Mouse (Mus musculus) heart, adult 2 months (tissue): ENCODE measurements around the gene Oosp3. TPM values are rescaled to one million over a fixed set of nuclear protein-coding genes. Genes with fewer than 3 reads are reported as not detected.

Source experiments
- DNase-seq, 2 experiments: peaks; one replicate each; pipeline ENCODE4 v3.0.0; 2021
- H3K27ac ChIP-seq: fragments of 200-600 bp; 2 replicates; pipeline ENCODE4 v1.8.1; 2022
- H3K27me3 ChIP-seq: fragments of 200-500 bp; 2 replicates; pipeline ENCODE4 v1.6.1; 2012; ENCODE audit warnings: mild to moderate bottlenecking, low read length, inconsistent platforms, mixed read lengths; ENCODE audit not compliant: control insufficient read depth, insufficient read depth
- H3K36me3 ChIP-seq: fragments of 200-500 bp; 2 replicates; pipeline ENCODE4 v1.6.1; 2012; ENCODE audit warnings: low read length, inconsistent platforms; ENCODE audit not compliant: control insufficient read depth, insufficient read depth
- H3K4me1 ChIP-seq: fragments of 200-500 bp; 2 replicates; pipeline ENCODE4 v1.6.1; 2011; ENCODE audit warnings: low read length; ENCODE audit not compliant: control insufficient read depth, insufficient read depth
- H3K4me3 ChIP-seq: fragments of 200-600 bp; 2 replicates; pipeline ENCODE4 v1.8.1; 2022
- H3K79me2 ChIP-seq: fragments of 200-500 bp; replicated peaks from 2 replicates; pipeline ENCODE4 v1.6.1; 2012; ENCODE audit warnings: mild to moderate bottlenecking, inconsistent platforms, low read length, moderate library complexity, mixed read lengths; ENCODE audit not compliant: control insufficient read depth, insufficient read depth
- H3K9ac ChIP-seq: fragments of 200-500 bp; 2 replicates; pipeline ENCODE4 v1.6.1; 2012; ENCODE audit warnings: low read depth, mild to moderate bottlenecking, control low read depth, inconsistent platforms, low read length, mixed read lengths
- CTCF ChIP-seq: fragments of 200-600 bp; IDR thresholded peaks from 2 replicates; pipeline ENCODE4 v1.8.1; 2022; ENCODE audit warnings: antibody characterized with exemption, mild to moderate bottlenecking, moderate library complexity
- EP300 ChIP-seq: fragments of 200-500 bp; IDR thresholded peaks from 2 replicates; pipeline ENCODE4 v1.6.1; 2011; ENCODE audit warnings: low read depth, low read length, control low read depth; ENCODE audit not compliant: insufficient read depth
- POLR2A ChIP-seq: fragments of 200-500 bp; IDR thresholded peaks from 2 replicates; pipeline ENCODE4 v1.6.1; 2011; ENCODE audit warnings: mild to moderate bottlenecking, low read depth, low read length, control low read depth; ENCODE audit not compliant: insufficient read depth
- WGBS: fragments of 180-500 bp; shearing (Covaris S2); methylation state at CpG from one replicate; pipeline ENCODE4 v1.1.7; 2018; 5-methylcytosine and 5-hydroxymethylcytosine counted together
- intact Hi-C: fragments of 180-260 bp; cut with DNase I; formaldehyde crosslinking; loops from one replicate; pipeline ENCODE4 v1.15.1; 2025
- polyA plus RNA-seq: library from polyadenylated mRNA; depleted of rRNA; stranded (reverse); fragments of >200 nt; gene quantifications from 2 replicates; pipeline ENCODE4 v1.2.3, GENCODE M21; 2012
- total RNA-seq, 2 experiments: library from RNA; stranded (reverse); gene quantifications; 2 replicates each; pipeline ENCODE4 v1.2.3; 2021

Gene Oosp3
- total and polyA plus RNA-seq, 3 experiments, result not detected

DNA sequence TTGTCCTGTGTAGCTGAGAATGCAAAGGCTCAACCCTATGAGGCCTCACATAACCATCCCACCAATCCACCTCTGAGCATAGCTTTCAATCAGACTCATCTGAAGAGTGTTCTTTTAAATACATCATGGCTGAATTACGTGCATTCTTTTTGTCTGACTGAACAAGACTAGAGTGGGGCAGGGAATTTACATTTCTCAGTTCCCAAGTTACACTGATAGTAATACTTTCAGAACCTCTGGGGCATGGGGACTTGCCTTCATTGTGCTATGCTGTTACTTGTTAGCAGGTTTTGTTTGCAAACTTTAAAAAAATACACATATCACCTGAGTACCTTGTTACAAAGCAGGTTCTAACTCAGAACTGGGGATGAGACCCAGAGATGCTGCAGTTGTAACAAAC is 5.4 kb upstream of the Oosp3 start:
- Histone ChIP-seq H3K27me3 (no peaks in the 10 kb centered on the region), H3K4me3 (no peak overlapping the region), H3K4me1 (no peaks in the 10 kb centered on the region), H3K36me3 (no peaks in the 10 kb centered on the region), H3K79me2 (no peaks in the 10 kb centered on the region), H3K9ac (no peak overlapping the region), H3K27ac (no peak overlapping the region)
- DNase-seq, result no peak
- TF ChIP-seq EP300 (no peak), POLR2A (no peak), CTCF (no peak)
- intact Hi-C loops, result no loop called here
- WGBS, result 55% methylated on average over 1 of the region's 1 CpGs

GRCm38 (mm10) chr19:11698342-11698741 is 1.5 kb downstream of the Oosp3 start:
- TF ChIP-seq POLR2A (no peak), CTCF (no peak), EP300 (no peak)
- intact Hi-C loops, result no loop called here
- DNase-seq, result no peak
- no peaks in the 10 kb centered on the region for H3K79me2 ChIP-seq
- H3K4me3 ChIP-seq, result no peak overlapping the region
- no peaks in the 10 kb centered on the region for H3K36me3 ChIP-seq
- H3K4me1 ChIP-seq, result no peaks in the 10 kb centered on the region
- H3K27ac ChIP-seq, result no peak overlapping the region
- no peaks in the 10 kb centered on the region for H3K27me3 ChIP-seq
- H3K9ac ChIP-seq, result no peak overlapping the region
- WGBS, result 89% methylated on average over 6 of the region's 6 CpGs

- WGBS, result 68% methylated on average over 4 of the region's 4 CpGs
Observed at GRCm38 (mm10) chr19:11712451-11712850, 15.6 kb downstream of the Oosp3 start.

GRCm38 (mm10) chr19:11720071-11720470 is 23.2 kb downstream of the Oosp3 start:
- no peak for TF ChIP-seq POLR2A
- no peak for TF ChIP-seq CTCF
- TF ChIP-seq EP300, result no peak
- H3K27ac ChIP-seq, result no peak overlapping the region
- no peak overlapping the region for H3K4me3 ChIP-seq
- DNase-seq, result no peak
- intact Hi-C loops, result no loop called here
- H3K79me2 ChIP-seq, result no peaks in the 10 kb centered on the region
- 70% methylated on average over 3 of the region's 3 CpGs for WGBS
- H3K4me1 ChIP-seq, result no peaks in the 10 kb centered on the region
- H3K27me3 ChIP-seq, result no peaks in the 10 kb centered on the region
- H3K9ac ChIP-seq, result no peak overlapping the region
- no peaks in the 10 kb centered on the region for H3K36me3 ChIP-seq

More at GRCm38 (mm10) chr19:11712451-11712850, 15.6 kb downstream of the Oosp3 start:
- Histone ChIP-seq H3K27me3 (no peaks in the 10 kb centered on the region), H3K79me2 (no peaks in the 10 kb centered on the region), H3K4me1 (no peaks in the 10 kb centered on the region), H3K4me3 (no peak overlapping the region), H3K27ac (no peak overlapping the region), H3K9ac (no peak overlapping the region), H3K36me3 (no peaks in the 10 kb centered on the region)
- intact Hi-C loops, result no loop called here
- no peak for DNase-seq
- TF ChIP-seq EP300 (no peak), CTCF (no peak), POLR2A (no peak)

DNA sequence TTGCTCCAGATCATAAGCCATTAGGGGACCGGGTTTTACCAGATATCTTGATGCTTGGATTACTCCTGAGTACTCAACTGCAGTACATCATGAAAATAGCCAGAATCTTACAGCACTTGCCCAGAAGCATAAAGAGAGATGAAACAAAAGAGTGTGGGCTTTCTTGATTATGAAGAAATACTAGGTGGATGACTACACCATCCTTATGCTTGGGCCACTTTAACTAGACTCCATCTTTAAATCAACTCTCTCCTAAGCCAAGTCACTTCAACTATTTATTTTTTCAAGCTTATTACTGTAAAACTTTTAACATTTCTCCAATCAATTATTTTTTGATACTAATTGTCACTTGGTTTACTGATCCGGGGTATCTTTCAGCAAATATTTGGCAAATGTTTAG is 27.0 kb downstream of the Oosp3 start:
- H3K27me3 ChIP-seq, result no peaks in the 10 kb centered on the region
- H3K4me1 ChIP-seq, result no peaks in the 10 kb centered on the region
- no peak overlapping the region for H3K9ac ChIP-seq
- WGBS, result 84% methylated on average over 2 of the region's 2 CpGs
- no peak for DNase-seq
- no peaks in the 10 kb centered on the region for H3K36me3 ChIP-seq
- H3K27ac ChIP-seq, result no peak overlapping the region
- no peak overlapping the region for H3K4me3 ChIP-seq
- TF ChIP-seq EP300 (no peak), POLR2A (no peak), CTCF (no peak)
- H3K79me2 ChIP-seq, result no peaks in the 10 kb centered on the region
- intact Hi-C loops, result no loop called here

DNA sequence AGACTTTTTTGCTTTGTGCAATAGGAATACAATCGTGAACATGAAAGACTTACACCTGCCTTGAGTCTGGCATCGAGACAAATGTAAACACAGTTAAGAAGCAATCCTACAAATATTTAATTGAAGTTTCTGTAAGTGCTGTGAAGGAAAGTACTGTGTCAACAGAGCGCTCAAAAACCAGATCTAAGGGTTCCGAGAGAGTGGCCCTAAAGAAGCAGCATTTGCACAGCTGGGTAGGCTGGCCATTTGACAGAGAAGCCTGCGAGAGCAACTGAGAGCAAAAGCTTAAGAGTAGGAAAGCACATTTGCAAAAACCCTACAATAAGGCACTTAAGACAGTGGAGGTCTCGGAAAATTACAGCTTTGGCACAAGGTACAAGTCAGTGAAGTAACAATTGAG is 27.4 kb downstream of the Oosp3 start:
- no peak overlapping the region for H3K4me3 ChIP-seq
- H3K79me2 ChIP-seq, result no peaks in the 10 kb centered on the region
- DNase-seq, result no peak
- intact Hi-C loops, result no loop called here
- H3K4me1 ChIP-seq, result no peaks in the 10 kb centered on the region
- H3K36me3 ChIP-seq, result no peaks in the 10 kb centered on the region
- TF ChIP-seq EP300 (no peak), POLR2A (no peak), CTCF (no peak)
- 78% methylated on average over 6 of the region's 6 CpGs for WGBS
- no peak overlapping the region for H3K9ac ChIP-seq
- no peak overlapping the region for H3K27ac ChIP-seq
- no peaks in the 10 kb centered on the region for H3K27me3 ChIP-seq

DNA sequence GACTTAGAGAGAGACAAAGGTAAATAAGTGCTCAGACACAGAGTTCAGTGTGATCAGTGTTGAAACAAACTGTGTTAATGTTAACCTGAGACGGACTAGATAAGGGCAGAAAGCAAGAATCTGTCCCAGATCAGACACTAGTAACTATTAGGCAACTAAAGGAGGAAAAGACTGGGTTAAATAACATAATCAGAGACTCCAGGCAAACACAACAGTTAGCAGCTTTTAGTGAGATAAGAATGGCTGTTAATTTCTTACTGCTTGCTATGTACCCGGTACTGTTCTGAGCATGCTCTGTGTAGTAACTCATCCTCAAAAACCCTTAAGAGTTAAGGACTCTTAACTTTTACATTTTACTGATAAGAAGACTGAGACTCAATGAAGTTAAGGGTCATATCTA is 29.1 kb downstream of the Oosp3 start:
- Histone ChIP-seq H3K4me3 (no peak overlapping the region), H3K36me3 (no peaks in the 10 kb centered on the region), H3K9ac (no peak overlapping the region), H3K79me2 (no peaks in the 10 kb centered on the region), H3K27me3 (no peaks in the 10 kb centered on the region), H3K4me1 (no peaks in the 10 kb centered on the region), H3K27ac (no peak overlapping the region)
- TF ChIP-seq EP300, result no peak
- no peak for TF ChIP-seq CTCF
- no peak for TF ChIP-seq POLR2A
- intact Hi-C loops, result no loop called here
- 42% methylated on average over 2 of the region's 2 CpGs for WGBS
- DNase-seq, result no peak
